Mouse (Mus musculus): ENCODE data around the gene Orc3. TPM values are rescaled to one million over a fixed set of nuclear protein-coding genes. Genes with fewer than 3 reads are reported as not detected.

The Orc3 gene
- total RNA-seq, 2 experiments from 2014 or later = 23.8 to 27.4 TPM

DNA sequence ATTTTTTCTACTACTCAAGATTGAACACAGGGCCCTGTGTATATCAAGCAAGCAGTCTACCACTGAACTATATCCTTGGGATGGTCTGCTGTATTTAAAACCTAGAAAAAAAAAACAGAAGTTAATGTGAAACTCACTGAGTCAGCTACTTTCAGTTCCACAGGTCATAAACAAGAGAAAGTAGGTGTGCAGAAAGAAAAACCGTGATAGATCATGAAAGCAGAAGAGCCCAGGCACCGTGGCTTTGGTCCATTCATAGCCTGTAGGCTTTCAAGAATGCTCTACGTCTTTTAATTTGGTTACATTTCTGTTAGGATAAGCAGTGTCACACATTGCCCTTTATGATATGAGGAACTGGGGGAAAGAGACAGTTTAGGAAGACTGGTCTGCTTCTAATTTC, 88.0 kb downstream of the Orc3 start:
- no peak for ATAC-seq (replicated peaks; ENCODE audit: low FRiP score, poor library complexity, severe bottlenecking)

DNA sequence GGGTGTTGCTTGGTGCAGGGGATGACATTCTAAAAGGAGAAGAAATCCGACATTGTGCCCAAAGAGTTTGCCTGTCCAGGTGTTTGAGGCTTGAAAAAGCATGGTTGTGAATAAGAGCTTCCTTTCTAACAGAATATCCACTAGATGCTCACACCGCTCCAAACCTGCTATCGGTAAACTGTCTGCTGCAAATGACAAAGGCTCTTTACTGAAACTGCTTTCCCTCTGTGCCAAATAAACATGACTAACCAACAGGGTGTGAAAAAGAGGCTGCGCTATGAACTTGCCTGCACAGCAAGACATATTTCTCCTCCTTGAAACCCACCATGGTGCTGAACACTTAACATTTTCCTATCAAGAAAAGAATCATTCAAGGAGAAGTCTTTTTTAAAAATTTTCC, 91.2 kb downstream of the Orc3 start:
- no peak for ATAC-seq (replicated peaks; ENCODE audit: low FRiP score, poor library complexity, severe bottlenecking)

DNA sequence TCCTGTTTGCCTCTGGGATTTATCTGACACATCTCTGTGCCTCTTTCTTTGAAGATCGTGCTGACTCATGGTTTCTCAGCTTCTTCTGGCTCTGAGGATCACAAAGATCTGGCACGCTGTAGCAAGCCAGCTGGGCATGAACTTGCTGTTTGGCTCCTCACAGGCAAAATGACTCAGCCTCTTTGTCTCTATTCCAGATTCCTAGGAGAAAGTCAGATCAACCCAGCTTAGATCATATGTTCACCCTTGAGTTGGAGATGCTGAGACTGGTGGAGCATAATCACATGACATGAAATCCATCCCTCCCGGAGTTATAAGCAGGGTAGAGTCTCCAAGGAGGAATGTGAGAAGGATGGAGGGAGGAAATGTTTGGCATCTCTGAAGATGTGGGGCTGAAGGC, 91.9 kb downstream of the Orc3 start:
- ATAC-seq (replicated peaks; ENCODE audit: low FRiP score, poor library complexity, severe bottlenecking) = no peak

Other genes starting within 250 kb of the Orc3 start
- gene Akirin2, start 64.0 kb downstream of the Orc3 start, total RNA-seq (2015; ENCODE audit: low replicate concordance) = 47.1 and 80.7 TPM in 2 replicates
- gene Akirin2, start 64.0 kb downstream of the Orc3 start, total RNA-seq (2017; ENCODE audit: low replicate concordance) = 84.6 and 95.6 TPM in 2 replicates
- gene Rars2, start within 50 bp of the Orc3 start, total RNA-seq (2015; ENCODE audit: low replicate concordance) = 9.2 and 10.0 TPM in 2 replicates
- 5.4 and 7.3 TPM in 2 replicates for gene Rars2, start within 50 bp of the Orc3 start, total RNA-seq (2017; ENCODE audit: low replicate concordance)
- 2.3 and 4.0 TPM in 2 replicates for gene Slc35a1, start 72.5 kb upstream of the Orc3 start, total RNA-seq (2015; ENCODE audit: low replicate concordance)
- 2.5 and 3.8 TPM in 2 replicates for gene Slc35a1, start 72.5 kb upstream of the Orc3 start, total RNA-seq (2017; ENCODE audit: low replicate concordance)
- gene Cfap206, start 115.3 kb upstream of the Orc3 start, total RNA-seq (2015; ENCODE audit: low replicate concordance) = not detected in 2 replicates
- gene Cfap206, start 115.3 kb upstream of the Orc3 start, total RNA-seq (2017; ENCODE audit: low replicate concordance) = not detected in 2 replicates
- not detected in 2 replicates for gene Gm136, start 141.3 kb upstream of the Orc3 start, total RNA-seq (2015; ENCODE audit: low replicate concordance)
- not detected in 2 replicates for gene Gm136, start 141.3 kb upstream of the Orc3 start, total RNA-seq (2017; ENCODE audit: low replicate concordance)
- gene Smim8, start 163.5 kb upstream of the Orc3 start, total RNA-seq (2015; ENCODE audit: low replicate concordance) = 15.8 and 16.1 TPM in 2 replicates
- 28.5 and 29.4 TPM in 2 replicates for gene Smim8, start 163.5 kb upstream of the Orc3 start, total RNA-seq (2017; ENCODE audit: low replicate concordance)

Data from erythroblast, adult 5-6 weeks (primary cell).